Mouse (Mus musculus): ENCODE results near the gene Arhgap28.

DNA sequence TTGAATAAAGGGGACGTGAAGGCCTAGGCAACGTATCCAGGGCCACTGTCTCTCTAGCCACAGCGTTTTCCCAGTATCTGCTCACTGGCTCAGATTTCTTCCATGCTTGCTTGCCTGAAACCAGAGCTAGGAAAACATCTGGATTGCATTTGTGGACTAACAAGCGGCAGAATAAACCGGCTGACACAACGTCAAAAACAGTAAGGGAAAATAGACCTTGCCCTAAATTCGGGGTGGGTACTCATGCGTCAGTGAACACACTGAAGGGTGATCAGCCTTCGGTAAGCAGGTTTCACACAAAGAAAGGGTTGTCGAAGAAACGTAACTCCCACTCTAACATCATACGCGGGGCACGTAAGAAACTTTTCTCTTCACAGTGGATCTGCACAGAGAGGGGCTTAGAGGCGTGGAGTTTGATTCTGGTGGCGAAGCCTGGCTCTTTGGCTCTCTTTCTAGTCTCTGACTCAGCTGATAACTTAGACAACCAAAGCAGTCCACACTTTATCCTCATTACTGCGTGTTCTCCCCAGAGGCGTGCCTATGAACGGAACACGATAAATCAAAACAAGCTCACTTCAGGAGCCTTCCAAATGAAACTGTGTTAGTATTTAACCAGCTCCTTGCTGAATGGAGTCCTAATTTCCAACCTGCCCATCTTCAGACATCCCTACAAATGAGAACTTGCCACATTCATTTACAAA is 137.2 kb downstream of the Arhgap28 start:
- no peak for TF ChIP-seq POLR2A (IDR thresholded peaks at IDR 0.05; ENCODE audit: borderline replicate concordance, extremely low read depth, insufficient read depth, insufficient read length, poor library complexity, severe bottlenecking)
- TF ChIP-seq CTCF (IDR thresholded peaks at IDR 0.05; ENCODE audit: borderline replicate concordance, extremely low read depth, insufficient read depth, insufficient read length): no peak
